In genomic region chr11:18904285-18904684, GRCm38 (mm10) we compare ENCODE assay signal across 26 mouse cellular contexts.
DNase-seq lines count a peak whose midpoint lies in the region; ATAC-seq and TF ChIP-seq lines count a peak whose summit lies in the region.
"Had no signal": no experiment of that assay in that cellular context is flagged by ENCODE, and none has a peak within 500 bp of the region (broad histone marks: within the 10 kb centered on the region; RNA-seq: fewer than 3 reads in every experiment).

No protein-coding gene starts in this region.

- ATAC-seq in G1E (ENCODE audit: extremely low read depth, insufficient number of reproducible peaks, low FRiP score, poor library complexity, severe bottlenecking) = peak; percentile 54
- ATAC-seq in liver, embryonic 14.5 days (ENCODE audit: insufficient read depth) = peak; percentile 35; the same call in 1 of the 2 replicates
- ATAC-seq: CD4-positive, CD25-positive, alpha-beta regulatory T cell, adult 4 months; forebrain, embryonic 15.5 days; Patski had no signal

- H3K4me1 ChIP-seq in G1E (ENCODE audit: insufficient read depth, low read depth, low read length) (no peaks in the 10 kb centered on the region; the same call in 1 of the 2 replicates), MEL (ENCODE audit: control insufficient read depth in 1 of 2, insufficient read depth in 2 of 2, low read length in 2 of 2) (peaks cover 3 to 10% of the 10 kb centered on the region in 2 experiments)
- H3K4me1 ChIP-seq in liver, embryonic 14.5 days (replicated peaks; ENCODE audit: control insufficient read depth in 2 of 2, insufficient read depth in 2 of 2, low read length in 1 of 2) = peaks cover 0 to 6% of the 10 kb centered on the region in 2 experiments; a peak in 2 of 4 replicates
- H3K4me1 ChIP-seq: forebrain, embryonic 12.5 days; forebrain, embryonic 15.5 days had no signal

- H3K27ac ChIP-seq in MEL (ENCODE audit: control insufficient read depth, low read depth, low read length) = no peak overlapping the region
- H3K27ac ChIP-seq in liver, embryonic 14.5 days = no peak overlapping the region
- no peak overlapping the region for H3K27ac ChIP-seq in gastrocnemius, adult 2 months
- H3K27ac ChIP-seq: embryonic facial prominence, embryonic 10.5 days; embryonic facial prominence, embryonic 13.5 days; forebrain, embryonic 12.5 days; forebrain, embryonic 15.5 days; heart, adult 2 months; heart, embryonic 10.5 days; heart, embryonic 13.5 days; hindbrain, embryonic 12.5 days; hindbrain, embryonic 15.5 days had no signal

- DNase-seq in G1E (ENCODE audit: low spot score) (no peak), MEL (ENCODE audit: low read depth, low spot score) (peak; percentile 62)
- no peak for DNase-seq in liver, embryonic 14.5 days (ENCODE audit: low read depth in 3 of 3, low spot score in 3 of 3)
- DNase-seq in T-cell, adult 2 months (ENCODE audit: low spot score) = no peak
- no peak for DNase-seq in gastrocnemius, adult 2 months
- no peak for DNase-seq in testis, postnatal 10 days (ENCODE audit: low spot score)
- DNase-seq: adrenal gland, adult 2 months; adrenal gland, postnatal 14 days; cerebellum, adult 11-12 months; cerebellum, adult 9-10 months; cerebellum, postnatal 14 days; embryo, embryonic 11 days; gastrocnemius, postnatal 10 days; gastrocnemius, postnatal 36 days; heart, adult 2 months had no signal

- peak; percentile 74 to 84 for TF ChIP-seq EP300 in MEL (IDR thresholded peaks at IDR 0.05; ENCODE audit: low read depth in 1 of 2, low read length in 2 of 2)
- 0 out of 2 replicates have a peak, but pooled peaks have one; percentile 17 for TF ChIP-seq EP300 in liver, embryonic 14.5 days (IDR thresholded peaks at IDR 0.05; ENCODE audit: low read depth)

- H3K27me3 ChIP-seq in G1E (ENCODE audit: insufficient read depth, low read length) = peaks cover 8% of the 10 kb centered on the region; the same call in 1 of the 2 replicates
- H3K27me3 ChIP-seq in MEL (ENCODE audit: control insufficient read depth in 1 of 2, insufficient read depth in 2 of 2, low read length in 2 of 2) = no peaks in the 10 kb centered on the region
- H3K27me3 ChIP-seq in liver, embryonic 14.5 days (ENCODE audit: control insufficient read depth, insufficient read depth, low read length) = no peaks in the 10 kb centered on the region
- H3K27me3 ChIP-seq: embryonic facial prominence, embryonic 13.5 days; forebrain, embryonic 15.5 days; heart, embryonic 13.5 days; hindbrain, embryonic 12.5 days; hindbrain, embryonic 15.5 days; Patski had no signal

- H3K9me3 ChIP-seq in G1E (replicated peaks) = no peaks in the 10 kb centered on the region
- no peaks in the 10 kb centered on the region for H3K9me3 ChIP-seq in MEL (replicated peaks; ENCODE audit: insufficient read depth, low read length)
- no peaks in the 10 kb centered on the region for H3K9me3 ChIP-seq in liver, embryonic 14.5 days (ENCODE audit: control insufficient read depth, low read length)
- H3K9me3 ChIP-seq: embryonic facial prominence, embryonic 10.5 days; embryonic facial prominence, embryonic 13.5 days; forebrain, embryonic 12.5 days; forebrain, embryonic 15.5 days; heart, embryonic 10.5 days; heart, embryonic 13.5 days; hindbrain, embryonic 12.5 days; hindbrain, embryonic 15.5 days had no signal

- intact Hi-C loops in gastrocnemius, adult 2 months (cut with DNase I) = no loop called here

- H3K36me3 ChIP-seq in G1E (replicated peaks) (no peaks in the 10 kb centered on the region), MEL (ENCODE audit: control insufficient read depth in 1 of 2, insufficient read depth in 2 of 2, low read length in 2 of 2) (peaks cover 0 to 27% of the 10 kb centered on the region in 2 experiments; a peak in 2 of 4 replicates)
- no peaks in the 10 kb centered on the region for H3K36me3 ChIP-seq in liver, embryonic 14.5 days (replicated peaks; ENCODE audit: control insufficient read depth, insufficient read depth, low read depth)
- H3K36me3 ChIP-seq: embryonic facial prominence, embryonic 13.5 days; forebrain, embryonic 12.5 days; forebrain, embryonic 15.5 days had no signal

- TF ChIP-seq CTCF in G1E (IDR thresholded peaks at IDR 0.05; ENCODE audit: low read depth, low read length) = no peak
- TF ChIP-seq CTCF in MEL (IDR thresholded peaks at IDR 0.05 in 2 of 3, conservative IDR thresholded peaks at IDR 0.05 in 1 of 3; ENCODE audit: control insufficient read depth in 1 of 3, insufficient read depth in 1 of 3, low read depth in 2 of 3, low read length in 3 of 3, poor library complexity in 1 of 3, severe bottlenecking in 1 of 3) = no peak
- TF ChIP-seq CTCF in liver, embryonic 14.5 days (IDR thresholded peaks at IDR 0.05; ENCODE audit: low read depth) = no peak
- no peak for TF ChIP-seq CTCF in gastrocnemius, adult 2 months (IDR thresholded peaks at IDR 0.05)

- no peaks in the 10 kb centered on the region for H3K79me2 ChIP-seq in MEL (ENCODE audit: control insufficient read depth, insufficient read depth, low read length, poor library complexity)

- no peak for TF ChIP-seq RAD21 in MEL (IDR thresholded peaks at IDR 0.05; ENCODE audit: low read depth, low read length)

- H3K4me2 ChIP-seq in liver, embryonic 14.5 days (ENCODE audit: low read depth) = no peak overlapping the region
- H3K4me2 ChIP-seq: embryonic facial prominence, embryonic 13.5 days; forebrain, embryonic 12.5 days; forebrain, embryonic 15.5 days; heart, embryonic 13.5 days; hindbrain, embryonic 12.5 days; hindbrain, embryonic 15.5 days had no signal

- no peak overlapping the region for H3K9ac ChIP-seq in MEL (ENCODE audit: control insufficient read depth, low read depth, low read length, poor library complexity, severe bottlenecking)
- H3K9ac ChIP-seq in liver, embryonic 14.5 days (replicated peaks) = no peak overlapping the region
- H3K9ac ChIP-seq: embryonic facial prominence, embryonic 13.5 days; forebrain, embryonic 12.5 days; forebrain, embryonic 15.5 days; heart, embryonic 13.5 days; hindbrain, embryonic 12.5 days; hindbrain, embryonic 15.5 days had no signal

- TF ChIP-seq POLR2A in MEL (IDR thresholded peaks at IDR 0.05; ENCODE audit: control insufficient read depth in 1 of 2, insufficient read depth in 1 of 2, low read depth in 1 of 2, low read length in 2 of 2, poor library complexity in 1 of 2) = no peak

- no peak overlapping the region for H3K4me3 ChIP-seq in G1E (ENCODE audit: low read depth, low read length)
- no peak overlapping the region for H3K4me3 ChIP-seq in MEL (ENCODE audit: control insufficient read depth in 1 of 2, insufficient read depth in 1 of 2, low read depth in 2 of 2, low read length in 2 of 2)
- H3K4me3 ChIP-seq in liver, embryonic 14.5 days (ENCODE audit: insufficient read depth in 1 of 2, low read depth in 2 of 2, low read length in 2 of 2) = no peak overlapping the region
- no peak overlapping the region for H3K4me3 ChIP-seq in gastrocnemius, adult 2 months
- H3K4me3 ChIP-seq: embryonic facial prominence, embryonic 10.5 days; embryonic facial prominence, embryonic 13.5 days; erythroblast, embryonic 14.5 days; forebrain, embryonic 12.5 days; forebrain, embryonic 15.5 days; heart, adult 2 months; heart, embryonic 10.5 days; heart, embryonic 13.5 days; hindbrain, embryonic 12.5 days; hindbrain, embryonic 15.5 days had no signal

- 17% methylated on average over 5 of the region's 5 CpGs for WGBS in liver, embryonic 14.5 days (ENCODE audit: insufficient replicate concordance)

TF ChIP-seq in MEL, 35 proteins besides CTCF, POLR2A, EP300 and RAD21:
- peak; percentile 80 for TF ChIP-seq GATA1 (IDR thresholded peaks at IDR 0.05; ENCODE audit: low read depth, low read length)
- TF ChIP-seq TCF12 (IDR thresholded peaks at IDR 0.05; ENCODE audit: low read depth, low read length) = peak; percentile 59; the same call in 1 of the 2 replicates
- 0 out of 2 replicates have a peak, but pooled peaks have one; percentile 42 for TF ChIP-seq MAX (IDR thresholded peaks at IDR 0.05; ENCODE audit: low read length)
- TF ChIP-seq CHD1 (IDR thresholded peaks at IDR 0.05; ENCODE audit: low read depth, low read length) = no peak
- peak; percentile 22; the same call in 1 of the 2 replicates for TF ChIP-seq MAFK (IDR thresholded peaks at IDR 0.05; ENCODE audit: borderline replicate concordance, low read depth, low read length)
- TF ChIP-seq TAL1 (IDR thresholded peaks at IDR 0.05; ENCODE audit: low read length) = peak; percentile 59
- no peak for TF ChIP-seq ZKSCAN1 (IDR thresholded peaks at IDR 0.05; ENCODE audit: low read depth, low read length)
- TF ChIP-seq BHLHE40 (IDR thresholded peaks at IDR 0.05; ENCODE audit: borderline replicate concordance, low read depth, low read length) = peak; percentile 50; the same call in 1 of the 2 replicates
- peak; percentile 87 for TF ChIP-seq RCOR1 (IDR thresholded peaks at IDR 0.05; ENCODE audit: low read depth, low read length)
- peak; percentile 49; the same call in 1 of the 2 replicates for TF ChIP-seq SIN3A (IDR thresholded peaks at IDR 0.05; ENCODE audit: low read length)
- no peak for TF ChIP-seq ETS1 (IDR thresholded peaks at IDR 0.05; ENCODE audit: low read depth, low read length)
- peak; percentile 25; the same call in 1 of the 2 replicates for TF ChIP-seq MYB (IDR thresholded peaks at IDR 0.05; ENCODE audit: low read depth, low read length)
